Mouse (Mus musculus): ENCODE measurements around the gene Sorbs1. TPM values are rescaled to one million over a fixed set of nuclear protein-coding genes. Genes with fewer than 3 reads are reported as not detected.

Sorbs1 gene
- polyA plus RNA-seq, 1 experiment from 2014 or later = 90.6 TPM

DNA sequence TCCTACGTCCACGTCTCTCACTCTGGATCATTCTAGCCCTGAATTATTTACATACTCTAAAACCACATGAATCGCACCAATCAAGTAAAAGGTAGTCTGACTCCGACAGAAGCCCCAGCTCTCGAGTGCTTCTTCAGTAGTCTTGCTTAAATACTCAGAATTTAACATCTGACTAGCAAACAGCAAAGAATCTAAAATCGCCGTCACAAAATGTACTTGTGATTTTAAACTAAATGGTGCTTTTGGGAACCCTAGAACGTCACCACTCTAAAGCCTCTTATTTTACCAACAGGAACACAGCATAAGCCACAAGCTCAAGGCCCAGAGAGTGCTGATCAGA, 2.5 kb downstream of the Sorbs1 start:
- ATAC-seq (replicated peaks; ENCODE audit: insufficient number of reproducible peaks, low FRiP score, low TSS enrichment) = no peak
- Histone ChIP-seq H3K27me3 (ENCODE audit: control insufficient read depth, insufficient read depth, low read length) (no peaks in the 10 kb centered on the region), H3K4me3 (ENCODE audit: low read depth, low read length) (peak overlapping the region; percentile 12; the same call in 1 of the 2 replicates), H3K27ac (ENCODE audit: low read depth, low read length) (0 out of 2 replicates have a peak overlapping the region, but pooled peaks have one; percentile 91), H3K9me3 (replicated peaks; ENCODE audit: control insufficient read depth, low read length) (no peaks in the 10 kb centered on the region), H3K4me2 (peak overlapping the region; percentile 89), H3K4me1 (ENCODE audit: control insufficient read depth, insufficient read depth, low read length) (peaks cover 28% of the 10 kb centered on the region), H3K9ac (ENCODE audit: low read depth, low read length) (no peak overlapping the region), H3K36me3 (ENCODE audit: control insufficient read depth, insufficient read depth, low read length) (no peaks in the 10 kb centered on the region)
- 65% methylated on average over 8 of the region's 8 CpGs for WGBS (ENCODE audit: insufficient replicate concordance)

DNA sequence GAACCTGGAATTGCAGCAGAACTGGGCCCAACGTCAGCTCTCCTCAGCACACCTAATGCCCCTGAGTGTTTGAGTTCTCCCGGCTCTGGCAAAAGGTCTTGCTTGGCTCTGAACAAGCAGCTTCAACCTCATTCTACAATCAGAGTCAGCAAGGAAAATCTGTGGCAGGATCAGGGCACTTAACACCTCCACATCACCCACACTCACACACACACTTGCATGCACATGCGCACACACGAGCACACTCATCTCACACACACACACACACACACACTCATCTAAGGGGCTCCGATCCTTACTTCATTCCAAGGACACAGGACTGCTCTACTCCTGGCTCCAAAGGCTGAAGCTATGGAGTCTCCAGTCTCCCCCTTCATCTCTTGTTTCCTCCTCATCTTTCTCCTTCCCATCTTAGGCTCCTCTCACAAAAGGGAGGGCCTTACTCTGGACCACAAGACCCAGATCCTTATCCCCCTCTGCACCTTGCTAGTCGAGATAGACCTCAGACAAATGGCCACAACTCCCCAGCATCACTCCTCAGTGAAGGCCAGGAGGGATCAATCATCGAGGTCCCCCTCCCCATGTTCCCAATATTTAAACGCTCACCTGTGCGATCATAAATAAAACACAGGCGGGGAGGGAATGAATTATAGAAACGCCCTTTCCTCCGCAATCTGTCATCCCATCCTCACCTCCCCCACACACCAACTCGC, 3.0 kb downstream of the Sorbs1 start:
- H3K27ac ChIP-seq (ENCODE audit: low read depth, low read length) = no peak overlapping the region
- H3K27me3 ChIP-seq (ENCODE audit: control insufficient read depth, insufficient read depth, low read length) = no peaks in the 10 kb centered on the region
- 67% methylated on average over 13 of the region's 13 CpGs for WGBS (ENCODE audit: insufficient replicate concordance)
- peaks cover 31% of the 10 kb centered on the region for H3K4me1 ChIP-seq (ENCODE audit: control insufficient read depth, insufficient read depth, low read length)
- H3K9ac ChIP-seq (ENCODE audit: low read depth, low read length) = no peak overlapping the region
- H3K4me3 ChIP-seq (ENCODE audit: low read depth, low read length) = no peak overlapping the region
- H3K9me3 ChIP-seq (replicated peaks; ENCODE audit: control insufficient read depth, low read length) = no peaks in the 10 kb centered on the region
- H3K4me2 ChIP-seq = peak overlapping the region; percentile 89; the same call in 1 of the 2 replicates
- ATAC-seq (replicated peaks; ENCODE audit: insufficient number of reproducible peaks, low FRiP score, low TSS enrichment) = no peak
- no peaks in the 10 kb centered on the region for H3K36me3 ChIP-seq (ENCODE audit: control insufficient read depth, insufficient read depth, low read length)

GRCm38 (mm10) chr19:40509274-40509673, 4.3 kb downstream of the Sorbs1 start:
- no peaks in the 10 kb centered on the region for H3K9me3 ChIP-seq (replicated peaks; ENCODE audit: control insufficient read depth, low read length)
- peaks cover 38% of the 10 kb centered on the region for H3K4me1 ChIP-seq (ENCODE audit: control insufficient read depth, insufficient read depth, low read length)
- no peak for ATAC-seq (replicated peaks; ENCODE audit: insufficient number of reproducible peaks, low FRiP score, low TSS enrichment)
- H3K9ac ChIP-seq (ENCODE audit: low read depth, low read length) = no peak overlapping the region
- H3K27me3 ChIP-seq (ENCODE audit: control insufficient read depth, insufficient read depth, low read length) = no peaks in the 10 kb centered on the region
- WGBS (ENCODE audit: insufficient replicate concordance) = 85% methylated on average over 2 of the region's 2 CpGs
- H3K36me3 ChIP-seq (ENCODE audit: control insufficient read depth, insufficient read depth, low read length) = no peaks in the 10 kb centered on the region
- no peak overlapping the region for H3K4me3 ChIP-seq (ENCODE audit: low read depth, low read length)
- H3K4me2 ChIP-seq = no peak overlapping the region
- no peak overlapping the region for H3K27ac ChIP-seq (ENCODE audit: low read depth, low read length)

- 48% methylated on average over 2 of the region's 2 CpGs for WGBS (ENCODE audit: insufficient replicate concordance)
- no peak for ATAC-seq (replicated peaks; ENCODE audit: insufficient number of reproducible peaks, low FRiP score, low TSS enrichment)
- no peak overlapping the region for H3K4me2 ChIP-seq
- no peak overlapping the region for H3K27ac ChIP-seq (ENCODE audit: low read depth, low read length)
- no peaks in the 10 kb centered on the region for H3K27me3 ChIP-seq (ENCODE audit: control insufficient read depth, insufficient read depth, low read length)
- H3K36me3 ChIP-seq (ENCODE audit: control insufficient read depth, insufficient read depth, low read length) = no peaks in the 10 kb centered on the region
- no peaks in the 10 kb centered on the region for H3K9me3 ChIP-seq (replicated peaks; ENCODE audit: control insufficient read depth, low read length)
- H3K9ac ChIP-seq (ENCODE audit: low read depth, low read length) = no peak overlapping the region
- peaks cover 39% of the 10 kb centered on the region for H3K4me1 ChIP-seq (ENCODE audit: control insufficient read depth, insufficient read depth, low read length)
- no peak overlapping the region for H3K4me3 ChIP-seq (ENCODE audit: low read depth, low read length)
Observed at GRCm38 (mm10) chr19:40508851-40509250, 4.7 kb downstream of the Sorbs1 start.

DNA sequence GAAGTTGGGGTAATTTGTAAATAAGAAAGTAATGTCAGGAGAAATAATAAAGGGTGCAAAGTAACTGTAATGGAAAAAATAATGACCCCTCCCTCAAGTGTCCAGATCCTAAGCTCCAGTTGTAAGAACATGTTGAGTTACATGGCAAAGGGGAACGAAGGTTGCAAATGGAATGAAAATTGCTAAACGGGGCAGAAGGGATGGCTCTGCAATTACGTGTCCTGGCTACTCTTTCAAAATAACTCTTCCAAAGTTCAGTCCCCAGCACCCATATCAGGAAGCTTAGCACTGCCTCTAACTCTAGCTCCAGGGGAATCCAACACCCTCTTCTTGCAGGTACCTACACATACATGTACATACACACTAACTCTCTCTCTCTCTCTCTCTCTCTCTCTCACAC, 6.6 kb downstream of the Sorbs1 start:
- H3K27me3 ChIP-seq (ENCODE audit: control insufficient read depth, insufficient read depth, low read length) = no peaks in the 10 kb centered on the region
- H3K36me3 ChIP-seq (ENCODE audit: control insufficient read depth, insufficient read depth, low read length) = no peaks in the 10 kb centered on the region
- ATAC-seq (replicated peaks; ENCODE audit: insufficient number of reproducible peaks, low FRiP score, low TSS enrichment) = no peak
- H3K9me3 ChIP-seq (replicated peaks; ENCODE audit: control insufficient read depth, low read length) = no peaks in the 10 kb centered on the region
- H3K9ac ChIP-seq (ENCODE audit: low read depth, low read length) = no peak overlapping the region
- H3K4me1 ChIP-seq (ENCODE audit: control insufficient read depth, insufficient read depth, low read length) = peaks cover 36% of the 10 kb centered on the region
- H3K4me2 ChIP-seq = no peak overlapping the region
- 88% methylated on average over 3 of the region's 3 CpGs for WGBS (ENCODE audit: insufficient replicate concordance)
- no peak overlapping the region for H3K27ac ChIP-seq (ENCODE audit: low read depth, low read length)
- H3K4me3 ChIP-seq (ENCODE audit: low read depth, low read length) = no peak overlapping the region

DNA sequence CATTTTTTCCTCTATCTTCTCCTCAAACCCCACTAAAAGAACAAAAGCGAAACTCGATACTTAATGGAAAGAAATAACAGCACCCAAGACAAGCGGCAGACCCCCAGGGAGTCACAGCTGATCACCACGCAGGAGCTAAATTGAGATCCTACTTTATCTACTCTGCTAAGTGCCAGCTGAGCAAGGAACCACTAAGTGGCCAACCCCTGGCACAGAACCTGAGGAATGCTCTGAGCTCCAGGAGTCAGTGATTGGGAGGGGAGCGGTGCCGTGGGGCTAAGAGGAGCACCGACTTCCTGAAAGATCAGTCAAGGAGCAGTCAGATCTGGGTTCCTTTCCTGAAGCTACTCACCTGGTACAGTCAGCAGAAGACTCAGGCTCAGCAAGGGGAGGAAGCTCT, 9.2 kb downstream of the Sorbs1 start:
- no peaks in the 10 kb centered on the region for H3K9me3 ChIP-seq (replicated peaks; ENCODE audit: control insufficient read depth, low read length)
- ATAC-seq (replicated peaks; ENCODE audit: insufficient number of reproducible peaks, low FRiP score, low TSS enrichment) = no peak
- H3K27me3 ChIP-seq (ENCODE audit: control insufficient read depth, insufficient read depth, low read length) = no peaks in the 10 kb centered on the region
- WGBS (ENCODE audit: insufficient replicate concordance) = 51% methylated on average over 7 of the region's 7 CpGs
- peaks cover 29% of the 10 kb centered on the region for H3K4me1 ChIP-seq (ENCODE audit: control insufficient read depth, insufficient read depth, low read length)
- H3K36me3 ChIP-seq (ENCODE audit: control insufficient read depth, insufficient read depth, low read length) = no peaks in the 10 kb centered on the region
- H3K4me3 ChIP-seq (ENCODE audit: low read depth, low read length) = no peak overlapping the region
- H3K27ac ChIP-seq (ENCODE audit: low read depth, low read length) = peak overlapping the region; percentile 35; the same call in 1 of the 2 replicates
- peak overlapping the region; percentile 14; the same call in 1 of the 2 replicates for H3K4me2 ChIP-seq
- H3K9ac ChIP-seq (ENCODE audit: low read depth, low read length) = no peak overlapping the region

DNA sequence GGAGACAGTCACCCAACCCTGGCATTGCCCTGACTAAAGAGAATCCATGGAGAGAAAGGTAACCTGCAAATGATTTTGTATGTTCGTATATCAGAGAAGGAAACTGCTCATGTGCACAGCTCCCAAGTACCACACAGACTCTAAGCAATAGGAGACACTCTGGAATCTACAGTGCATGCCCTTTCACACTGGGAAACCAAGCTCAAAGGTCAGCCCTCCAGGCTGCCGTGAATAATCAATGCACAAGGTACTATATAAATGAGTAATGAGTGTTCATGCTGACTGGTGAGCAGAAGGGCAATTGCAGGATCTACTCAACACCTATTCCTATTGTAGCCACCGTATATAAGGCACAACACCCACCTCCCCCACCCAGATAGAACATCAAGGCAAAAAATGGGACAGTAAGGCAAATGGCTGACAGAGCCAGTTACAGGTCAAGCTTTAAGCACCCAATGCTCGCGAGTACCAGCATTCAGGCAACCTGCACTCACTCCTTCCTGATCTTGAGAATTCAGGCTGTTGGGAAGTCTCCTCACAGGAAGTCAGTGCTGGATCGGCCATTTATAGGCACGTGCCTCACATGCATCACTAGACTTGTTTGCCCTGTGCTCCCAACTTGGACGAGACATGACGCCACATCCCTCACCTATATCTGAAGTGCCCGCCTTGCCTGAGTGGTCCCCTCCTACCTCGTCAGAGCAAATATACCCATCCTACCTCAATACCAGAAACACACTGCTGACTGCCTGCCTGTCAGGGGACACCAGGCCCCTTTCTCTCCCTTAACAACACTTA, 13.4 kb downstream of the Sorbs1 start:
- Histone ChIP-seq H3K9me3 (replicated peaks; ENCODE audit: control insufficient read depth, low read length) (no peaks in the 10 kb centered on the region), H3K27me3 (ENCODE audit: control insufficient read depth, insufficient read depth, low read length) (no peaks in the 10 kb centered on the region), H3K9ac (ENCODE audit: low read depth, low read length) (no peak overlapping the region), H3K27ac (ENCODE audit: low read depth, low read length) (peak overlapping the region; percentile 37; the same call in 1 of the 2 replicates), H3K4me2 (no peak overlapping the region), H3K4me1 (ENCODE audit: control insufficient read depth, insufficient read depth, low read length) (peaks cover 28% of the 10 kb centered on the region), H3K36me3 (ENCODE audit: control insufficient read depth, insufficient read depth, low read length) (no peaks in the 10 kb centered on the region), H3K4me3 (ENCODE audit: low read depth, low read length) (no peak overlapping the region)
- no peak for ATAC-seq (replicated peaks; ENCODE audit: insufficient number of reproducible peaks, low FRiP score, low TSS enrichment)
- WGBS (ENCODE audit: insufficient replicate concordance) = 74% methylated on average over 11 of the region's 11 CpGs

GRCm38 (mm10) chr19:40499141-40499540, 14.4 kb downstream of the Sorbs1 start:
- Histone ChIP-seq H3K4me2 (no peak overlapping the region), H3K4me3 (ENCODE audit: low read depth, low read length) (no peak overlapping the region), H3K4me1 (ENCODE audit: control insufficient read depth, insufficient read depth, low read length) (peaks cover 30% of the 10 kb centered on the region), H3K9me3 (replicated peaks; ENCODE audit: control insufficient read depth, low read length) (no peaks in the 10 kb centered on the region), H3K9ac (ENCODE audit: low read depth, low read length) (no peak overlapping the region; the same call in 1 of the 2 replicates), H3K27ac (ENCODE audit: low read depth, low read length) (peak overlapping the region; percentile 37; the same call in 1 of the 2 replicates), H3K36me3 (ENCODE audit: control insufficient read depth, insufficient read depth, low read length) (no peaks in the 10 kb centered on the region), H3K27me3 (ENCODE audit: control insufficient read depth, insufficient read depth, low read length) (no peaks in the 10 kb centered on the region)
- ATAC-seq (replicated peaks; ENCODE audit: insufficient number of reproducible peaks, low FRiP score, low TSS enrichment) = peak; percentile 29; the same call in 1 of the 2 replicates
- WGBS (ENCODE audit: insufficient replicate concordance) = 40% methylated on average over 8 of the region's 8 CpGs

All from heart, embryonic 11.5 days (tissue).